Mouse (Mus musculus): ENCODE measurements at regions not wholly inside any gene's neighbourhood (a gene's known extent, or its start where the extent isn't known, plus 50 kb on each side); places are given as distances from the start of the nearest gene placed in this dataset.
"Not testable (repeated sequence)": the region's sequence is repeated elsewhere in the genome, so short reads cannot be mapped to it uniquely, and the experiment has no call there.

- 64% methylated on average over 7 of the region's 7 CpGs for WGBS
- Histone ChIP-seq H3K36me3 (ENCODE audit: control insufficient read depth, insufficient read depth) (no peaks in the 10 kb centered on the region), H3K9me3 (replicated peaks; ENCODE audit: control insufficient read depth, low read length) (no peaks in the 10 kb centered on the region), H3K4me1 (ENCODE audit: control insufficient read depth, insufficient read depth, low read length) (no peaks in the 10 kb centered on the region), H3K27me3 (ENCODE audit: control insufficient read depth, insufficient read depth, low read length) (no peaks in the 10 kb centered on the region), H3K4me2 (ENCODE audit: low read depth, low read length) (no peak overlapping the region), H3K27ac (ENCODE audit: low read length) (no peak overlapping the region), H3K9ac (ENCODE audit: low read length) (no peak overlapping the region), H3K4me3 (ENCODE audit: low read length) (no peak overlapping the region)
- ATAC-seq (replicated peaks; ENCODE audit: extremely low read depth, insufficient read depth, low FRiP score): no peak
Measured at GRCm38 (mm10) chr6:22459440-22460016, 103.5 kb upstream of the Fam3c start.

- no peaks in the 10 kb centered on the region for H3K4me1 ChIP-seq (ENCODE audit: control insufficient read depth, insufficient read depth, low read length)
- H3K4me3 ChIP-seq (ENCODE audit: low read length): no peak overlapping the region
- WGBS: 76% methylated on average over 2 of the region's 2 CpGs
- no peak overlapping the region for H3K4me2 ChIP-seq (ENCODE audit: low read depth, low read length)
- H3K27ac ChIP-seq (ENCODE audit: low read length): no peak overlapping the region
- H3K36me3 ChIP-seq (ENCODE audit: control insufficient read depth, insufficient read depth): no peaks in the 10 kb centered on the region
- H3K27me3 ChIP-seq (ENCODE audit: control insufficient read depth, insufficient read depth, low read length): no peaks in the 10 kb centered on the region
- no peak overlapping the region for H3K9ac ChIP-seq (ENCODE audit: low read length)
- no peak for ATAC-seq (replicated peaks; ENCODE audit: extremely low read depth, insufficient read depth, low FRiP score)
- H3K9me3 ChIP-seq (replicated peaks; ENCODE audit: control insufficient read depth, low read length): no peaks in the 10 kb centered on the region
Measured at GRCm38 (mm10) chr6:22452203-22452602, 96.2 kb upstream of the Fam3c start.

GRCm38 (mm10) chr6:22450501-22450900 is 94.5 kb upstream of the Fam3c start:
- ATAC-seq (replicated peaks; ENCODE audit: extremely low read depth, insufficient read depth, low FRiP score): no peak

GRCm38 (mm10) chr6:22448906-22449305 is 92.9 kb upstream of the Fam3c start:
- WGBS: 68% methylated on average over 9 of the region's 9 CpGs
- no peak overlapping the region for H3K27ac ChIP-seq (ENCODE audit: low read length)
- H3K4me3 ChIP-seq (ENCODE audit: low read length): no peak overlapping the region
- no peak for ATAC-seq (replicated peaks; ENCODE audit: extremely low read depth, insufficient read depth, low FRiP score)
- H3K4me2 ChIP-seq (ENCODE audit: low read depth, low read length): no peak overlapping the region
- H3K36me3 ChIP-seq (ENCODE audit: control insufficient read depth, insufficient read depth): no peaks in the 10 kb centered on the region
- no peaks in the 10 kb centered on the region for H3K4me1 ChIP-seq (ENCODE audit: control insufficient read depth, insufficient read depth, low read length)
- no peak overlapping the region for H3K9ac ChIP-seq (ENCODE audit: low read length)
- no peaks in the 10 kb centered on the region for H3K9me3 ChIP-seq (replicated peaks; ENCODE audit: control insufficient read depth, low read length)
- H3K27me3 ChIP-seq (ENCODE audit: control insufficient read depth, insufficient read depth, low read length): no peaks in the 10 kb centered on the region

More at GRCm38 (mm10) chr6:22450501-22450900, 94.5 kb upstream of the Fam3c start:
- Histone ChIP-seq H3K4me2 (ENCODE audit: low read depth, low read length) (no peak overlapping the region), H3K9ac (ENCODE audit: low read length) (no peak overlapping the region), H3K27ac (ENCODE audit: low read length) (no peak overlapping the region), H3K4me3 (ENCODE audit: low read length) (no peak overlapping the region), H3K27me3 (ENCODE audit: control insufficient read depth, insufficient read depth, low read length) (no peaks in the 10 kb centered on the region), H3K9me3 (replicated peaks; ENCODE audit: control insufficient read depth, low read length) (no peaks in the 10 kb centered on the region), H3K36me3 (ENCODE audit: control insufficient read depth, insufficient read depth) (no peaks in the 10 kb centered on the region), H3K4me1 (ENCODE audit: control insufficient read depth, insufficient read depth, low read length) (no peaks in the 10 kb centered on the region)

- no peak for ATAC-seq (replicated peaks; ENCODE audit: extremely low read depth, insufficient read depth, low FRiP score)
- H3K4me3 ChIP-seq (ENCODE audit: low read length): no peak overlapping the region
- H3K4me2 ChIP-seq (ENCODE audit: low read depth, low read length): no peak overlapping the region
- no peak overlapping the region for H3K27ac ChIP-seq (ENCODE audit: low read length)
- no peaks in the 10 kb centered on the region for H3K27me3 ChIP-seq (ENCODE audit: control insufficient read depth, insufficient read depth, low read length)
- 67% methylated on average over 2 of the region's 2 CpGs for WGBS
- H3K9ac ChIP-seq (ENCODE audit: low read length): no peak overlapping the region
- no peaks in the 10 kb centered on the region for H3K4me1 ChIP-seq (ENCODE audit: control insufficient read depth, insufficient read depth, low read length)
- H3K9me3 ChIP-seq (replicated peaks; ENCODE audit: control insufficient read depth, low read length): no peaks in the 10 kb centered on the region
- H3K36me3 ChIP-seq (ENCODE audit: control insufficient read depth, insufficient read depth): no peaks in the 10 kb centered on the region
Measured at GRCm38 (mm10) chr6:22447636-22448035, 91.6 kb upstream of the Fam3c start.

GRCm38 (mm10) chr6:22446621-22447310 is 90.7 kb upstream of the Fam3c start:
- no peaks in the 10 kb centered on the region for H3K4me1 ChIP-seq (ENCODE audit: control insufficient read depth, insufficient read depth, low read length)
- 78% methylated on average over 15 of the region's 15 CpGs for WGBS
- no peaks in the 10 kb centered on the region for H3K9me3 ChIP-seq (replicated peaks; ENCODE audit: control insufficient read depth, low read length)
- no peak overlapping the region for H3K9ac ChIP-seq (ENCODE audit: low read length)
- no peak for ATAC-seq (replicated peaks; ENCODE audit: extremely low read depth, insufficient read depth, low FRiP score)
- H3K27me3 ChIP-seq (ENCODE audit: control insufficient read depth, insufficient read depth, low read length): no peaks in the 10 kb centered on the region
- no peak overlapping the region for H3K4me3 ChIP-seq (ENCODE audit: low read length)
- no peak overlapping the region for H3K27ac ChIP-seq (ENCODE audit: low read length)
- no peak overlapping the region for H3K4me2 ChIP-seq (ENCODE audit: low read depth, low read length)
- no peaks in the 10 kb centered on the region for H3K36me3 ChIP-seq (ENCODE audit: control insufficient read depth, insufficient read depth)

- H3K9me3 ChIP-seq (replicated peaks; ENCODE audit: control insufficient read depth, low read length); ATAC-seq (replicated peaks; ENCODE audit: extremely low read depth, insufficient read depth, low FRiP score); H3K4me2 ChIP-seq (ENCODE audit: low read depth, low read length); H3K27ac ChIP-seq (ENCODE audit: low read length); H3K4me1 ChIP-seq (ENCODE audit: control insufficient read depth, insufficient read depth, low read length); H3K9ac ChIP-seq (ENCODE audit: low read length); H3K4me3 ChIP-seq (ENCODE audit: low read length); H3K27me3 ChIP-seq (ENCODE audit: control insufficient read depth, insufficient read depth, low read length); H3K36me3 ChIP-seq (ENCODE audit: control insufficient read depth, insufficient read depth): not testable (repeated sequence)
- WGBS: 94% methylated on average over 6 of the region's 6 CpGs
Measured at GRCm38 (mm10) chr6:22444856-22445255, 88.8 kb upstream of the Fam3c start.

- no peak overlapping the region for H3K4me2 ChIP-seq (ENCODE audit: low read depth, low read length)
- no peaks in the 10 kb centered on the region for H3K36me3 ChIP-seq (ENCODE audit: control insufficient read depth, insufficient read depth)
- no peak overlapping the region for H3K27ac ChIP-seq (ENCODE audit: low read length)
- H3K4me1 ChIP-seq (ENCODE audit: control insufficient read depth, insufficient read depth, low read length): no peaks in the 10 kb centered on the region
- H3K4me3 ChIP-seq (ENCODE audit: low read length): no peak overlapping the region
- H3K9me3 ChIP-seq (replicated peaks; ENCODE audit: control insufficient read depth, low read length): no peaks in the 10 kb centered on the region
- ATAC-seq (replicated peaks; ENCODE audit: extremely low read depth, insufficient read depth, low FRiP score): no peak
- no peaks in the 10 kb centered on the region for H3K27me3 ChIP-seq (ENCODE audit: control insufficient read depth, insufficient read depth, low read length)
- no peak overlapping the region for H3K9ac ChIP-seq (ENCODE audit: low read length)
- WGBS: 84% methylated on average over 12 of the region's 12 CpGs
Measured at GRCm38 (mm10) chr6:22444220-22444619, 88.2 kb upstream of the Fam3c start.

- no peak overlapping the region for H3K4me3 ChIP-seq (ENCODE audit: low read length)
- no peaks in the 10 kb centered on the region for H3K36me3 ChIP-seq (ENCODE audit: control insufficient read depth, insufficient read depth)
- no peak overlapping the region for H3K4me2 ChIP-seq (ENCODE audit: low read depth, low read length)
- H3K27ac ChIP-seq (ENCODE audit: low read length): no peak overlapping the region
- H3K9me3 ChIP-seq (replicated peaks; ENCODE audit: control insufficient read depth, low read length): no peaks in the 10 kb centered on the region
- no peak overlapping the region for H3K9ac ChIP-seq (ENCODE audit: low read length)
- H3K4me1 ChIP-seq (ENCODE audit: control insufficient read depth, insufficient read depth, low read length): no peaks in the 10 kb centered on the region
- no peaks in the 10 kb centered on the region for H3K27me3 ChIP-seq (ENCODE audit: control insufficient read depth, insufficient read depth, low read length)
- no peak for ATAC-seq (replicated peaks; ENCODE audit: extremely low read depth, insufficient read depth, low FRiP score)
- WGBS: 33% methylated on average over 8 of the region's 8 CpGs
Measured at GRCm38 (mm10) chr6:22443573-22443972, 87.5 kb upstream of the Fam3c start.
